Mouse (Mus musculus): ENCODE results near the gene Rbmxl1.
"Not testable (repeated sequence)": the region's sequence is repeated elsewhere in the genome, so short reads cannot be mapped to it uniquely, and the experiment has no call there.

Gene Rbmxl1

DNA sequence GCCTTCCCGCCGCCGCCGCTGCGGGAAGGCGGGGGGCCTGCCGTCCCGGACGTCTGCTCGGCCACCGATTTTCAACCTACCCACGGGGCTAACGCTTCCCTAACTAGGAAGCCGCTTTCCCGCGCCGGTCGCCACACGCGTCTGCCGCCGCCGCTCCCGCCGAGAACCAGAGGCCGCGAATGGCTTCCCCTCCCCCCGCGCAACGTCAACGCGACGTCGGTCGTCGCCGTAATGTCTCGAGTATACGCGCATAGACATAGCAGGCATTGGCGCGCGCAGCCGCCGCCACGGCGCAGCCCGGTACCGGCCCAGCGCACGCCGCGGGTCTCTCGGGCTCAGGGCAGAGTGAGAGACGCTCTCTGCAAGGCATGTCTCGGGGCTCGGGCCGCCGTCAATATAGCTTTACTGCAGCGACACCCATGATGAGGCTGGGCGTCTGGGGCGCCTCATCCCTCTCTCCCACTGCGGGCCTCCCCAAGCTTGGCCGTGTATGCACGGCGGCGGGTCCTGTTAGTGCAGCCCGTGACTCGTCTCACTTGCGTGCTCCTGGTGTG lies at the start of gene Rbmxl1:
Gene Rbmxl1, minus strand, starts transcription at position 180 of the 554 bp plus-strand sequence.
- in situ Hi-C loops (cut with MboI; ENCODE audit: unreplicated experiment in 2 of 2), result loop anchor here in 1 of 2 experiments (25.0 kb wide), 3 partner anchors 896 to 1129 kb away; partner anchors contain the start of genes Otud4 and Tmem184c

DNA sequence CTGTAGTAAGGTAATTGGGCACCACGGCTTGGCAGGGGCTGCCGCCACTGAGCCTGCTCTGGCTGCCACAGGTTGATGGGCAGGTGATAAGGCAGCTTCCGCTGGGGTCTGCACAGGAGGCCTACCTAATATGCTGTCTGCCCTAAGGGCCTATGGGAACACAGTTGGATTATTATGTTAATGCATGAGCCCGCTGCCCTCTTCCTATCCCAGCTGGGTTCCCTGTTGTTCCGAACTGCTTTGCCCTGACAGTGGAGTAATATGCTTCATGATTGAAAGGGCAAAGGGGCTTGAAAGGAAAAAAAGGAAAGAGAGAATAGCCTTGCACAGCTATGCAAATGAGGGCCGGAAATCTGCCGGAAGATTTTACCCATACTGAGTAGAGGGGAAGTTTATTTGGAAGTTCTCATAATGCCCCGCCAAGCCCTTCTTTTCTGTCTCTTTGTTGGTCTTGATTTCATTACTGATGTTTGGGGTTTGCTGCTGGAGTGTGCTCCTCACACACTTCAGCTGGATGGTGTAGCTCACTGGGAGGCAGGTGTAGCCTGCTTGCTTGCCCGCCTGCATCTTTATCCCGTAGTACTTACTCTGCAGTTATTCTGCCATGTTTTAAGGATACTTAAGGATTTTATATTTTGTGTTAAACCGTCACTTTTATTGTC lies 48.2 kb upstream of the Rbmxl1 start:
- in situ Hi-C loops (cut with MboI; ENCODE audit: unreplicated experiment in 2 of 2), result no loop called here

DNA sequence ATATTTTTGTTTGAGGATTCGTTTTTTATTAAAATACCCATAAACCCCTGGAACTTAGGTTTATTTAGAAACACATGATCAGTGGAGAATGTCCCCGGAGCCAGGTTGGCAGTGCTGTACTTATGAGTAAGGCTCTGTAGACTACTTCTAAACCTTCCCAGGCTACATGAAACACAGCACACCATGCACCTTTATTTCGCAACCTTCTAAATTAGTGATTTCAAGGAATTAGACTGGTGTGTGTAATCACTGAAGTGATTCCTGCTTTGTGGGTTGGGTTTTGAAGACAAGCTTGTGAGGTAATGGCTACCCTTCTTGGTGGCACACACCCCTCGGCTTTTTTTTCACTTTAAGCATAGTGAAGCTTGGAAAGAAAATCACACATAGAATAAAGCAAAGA lies 47.1 kb upstream of the Rbmxl1 start:
- in situ Hi-C loops (cut with MboI; ENCODE audit: unreplicated experiment in 2 of 2), result no loop called here

DNA sequence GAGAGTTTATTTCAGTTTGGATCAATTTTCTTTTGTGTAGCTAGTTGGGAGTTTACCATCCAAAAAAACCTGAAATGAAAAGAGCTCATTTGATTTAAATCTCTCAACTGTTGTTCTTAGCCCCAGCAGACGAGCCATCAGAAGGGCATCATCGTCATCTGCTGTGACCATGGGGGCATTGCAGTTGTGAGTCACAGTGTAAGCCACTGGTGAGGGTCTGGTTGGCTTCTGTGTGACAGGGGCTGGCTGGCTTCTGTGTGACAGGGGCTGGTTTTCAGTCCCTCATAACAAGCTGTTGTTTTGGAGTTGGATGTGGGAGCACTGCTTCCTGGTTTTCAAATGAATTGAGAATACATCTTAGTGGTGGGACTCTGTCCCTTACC lies 42.0 kb upstream of the Rbmxl1 start:
- in situ Hi-C loops (cut with MboI; ENCODE audit: unreplicated experiment in 2 of 2), result no loop called here

DNA sequence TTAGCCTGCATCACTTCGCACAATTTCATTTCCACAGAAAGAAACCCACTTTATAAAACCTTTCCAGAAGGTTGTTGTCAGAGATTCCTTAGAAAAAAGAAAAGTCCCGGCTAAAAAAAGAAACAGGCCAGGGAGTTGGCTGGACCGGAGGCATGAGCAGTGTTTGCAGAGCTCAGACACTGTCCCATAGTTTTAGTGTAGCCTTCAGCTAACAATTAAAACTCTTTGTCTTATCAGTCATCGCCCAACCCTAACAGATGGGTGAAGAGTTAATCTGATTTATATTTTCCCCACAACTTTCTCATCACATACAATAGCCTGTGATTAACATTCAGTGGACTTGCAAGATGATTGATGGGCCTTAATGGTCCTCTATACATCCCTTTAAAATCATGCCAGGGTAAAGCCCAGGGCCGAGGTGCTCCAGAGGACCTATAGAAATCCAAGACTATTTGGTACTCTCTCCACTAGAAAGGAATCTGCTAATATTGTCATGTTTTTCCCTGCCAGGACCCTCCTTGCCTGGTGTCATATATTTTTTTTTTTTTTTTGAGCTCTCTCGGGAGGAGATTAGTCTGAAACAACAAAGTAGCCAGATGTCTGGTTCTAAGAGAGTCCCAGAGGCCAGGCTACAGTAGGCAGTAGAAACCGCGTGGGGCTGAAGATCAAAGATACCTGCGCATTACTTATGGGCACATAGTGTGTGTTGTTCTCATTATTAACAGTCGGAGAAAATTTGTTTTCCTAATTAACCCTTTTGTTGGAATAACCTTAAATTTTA lies 41.5 kb upstream of the Rbmxl1 start:
- in situ Hi-C loops (cut with MboI; ENCODE audit: unreplicated experiment in 2 of 2), result no loop called here

DNA sequence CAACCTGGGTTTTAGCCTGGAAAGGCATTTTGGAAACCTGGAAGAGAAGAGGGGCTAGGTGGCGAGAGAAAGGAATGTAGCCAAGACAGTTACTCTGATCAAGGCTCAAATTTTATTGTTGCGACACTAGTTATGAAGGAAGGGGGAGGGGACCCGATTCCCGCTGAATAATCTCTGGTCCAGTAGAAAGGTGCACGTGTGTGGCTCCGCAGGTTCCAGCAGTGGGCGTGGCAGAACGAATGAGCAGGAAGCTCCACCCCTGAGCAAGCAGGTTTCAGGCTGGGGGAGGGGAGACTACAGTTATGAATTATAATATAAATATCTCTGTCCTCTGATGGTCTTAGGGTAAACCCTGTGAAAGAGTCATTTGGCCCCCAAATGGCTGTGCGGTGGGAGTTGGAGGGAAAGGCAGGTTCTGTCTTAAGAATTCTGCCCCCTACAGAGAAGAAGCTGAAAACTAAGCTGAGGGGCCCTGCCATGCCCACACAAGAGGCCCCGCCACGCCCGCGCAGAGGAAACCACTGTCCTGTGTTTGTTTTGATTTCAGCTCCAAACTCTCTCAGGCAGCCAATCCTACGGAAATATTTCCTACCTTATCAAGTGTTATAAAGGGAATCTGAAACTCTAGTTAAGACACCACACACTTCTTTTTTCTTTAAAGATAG lies 36.6 kb upstream of the Rbmxl1 start:
- in situ Hi-C loops (cut with MboI; ENCODE audit: unreplicated experiment in 2 of 2), result not testable (repeated sequence)

DNA sequence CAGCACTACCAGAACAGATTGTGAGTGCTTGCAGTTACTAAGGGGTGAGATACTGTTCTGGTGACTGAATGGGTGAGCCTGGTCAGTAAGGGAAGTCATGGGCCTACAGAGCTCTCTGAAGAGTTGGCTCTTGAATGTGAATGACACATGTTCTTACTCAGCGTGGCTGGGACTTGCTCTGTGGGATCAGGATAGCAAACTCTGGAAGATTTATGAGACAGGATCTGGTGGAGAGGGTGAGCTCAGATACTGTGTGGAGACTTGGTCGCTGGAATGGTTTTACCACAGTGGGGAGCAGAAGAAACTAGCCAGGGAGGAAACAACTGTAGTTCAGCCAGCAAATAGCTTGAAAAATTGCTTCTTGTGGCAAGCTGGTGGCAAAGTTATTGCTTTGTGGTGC lies 35.8 kb upstream of the Rbmxl1 start:
- in situ Hi-C loops (cut with MboI; ENCODE audit: unreplicated experiment in 2 of 2), result no loop called here

DNA sequence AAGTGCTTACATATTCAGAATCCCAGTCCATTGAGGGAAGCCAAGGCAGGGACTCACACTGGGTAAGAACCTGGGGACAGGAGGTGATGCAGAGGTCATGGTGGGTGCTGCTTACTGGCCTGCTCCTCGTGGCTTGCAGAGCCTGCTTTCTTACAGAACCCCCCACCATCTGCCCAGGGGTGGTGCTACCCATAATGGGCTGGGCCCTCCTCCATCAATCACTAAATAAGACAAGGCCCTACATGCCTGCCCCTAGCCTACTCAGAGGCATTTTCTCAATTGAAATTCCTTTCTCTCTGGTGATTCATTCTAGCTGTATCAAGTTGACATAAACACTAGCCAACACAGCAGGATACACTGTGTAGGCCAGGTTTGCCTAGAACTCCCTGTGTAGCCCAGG lies 34.9 kb upstream of the Rbmxl1 start:
- in situ Hi-C loops (cut with MboI; ENCODE audit: unreplicated experiment in 2 of 2), result no loop called here

DNA sequence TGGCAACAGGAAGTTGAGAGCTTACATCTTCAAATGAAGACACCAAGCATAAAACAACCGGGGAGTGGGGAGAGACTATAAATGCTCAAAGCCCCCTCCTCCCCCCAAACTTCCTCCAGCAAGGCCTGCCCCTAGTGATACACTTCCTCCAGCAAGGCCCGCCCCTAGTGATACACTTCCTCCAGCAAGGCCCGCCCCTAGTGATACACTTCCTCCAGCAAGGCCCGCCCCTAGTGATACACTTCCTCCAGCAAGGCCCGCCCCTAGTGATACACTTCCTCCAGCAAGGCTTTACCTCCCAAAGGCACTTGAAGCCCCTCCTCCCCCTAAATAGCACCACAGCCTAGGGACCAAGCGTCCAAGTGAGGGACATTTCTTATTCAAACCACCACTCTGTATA lies 34.0 kb upstream of the Rbmxl1 start:
- in situ Hi-C loops (cut with MboI; ENCODE audit: unreplicated experiment in 2 of 2), result not testable (repeated sequence)

DNA sequence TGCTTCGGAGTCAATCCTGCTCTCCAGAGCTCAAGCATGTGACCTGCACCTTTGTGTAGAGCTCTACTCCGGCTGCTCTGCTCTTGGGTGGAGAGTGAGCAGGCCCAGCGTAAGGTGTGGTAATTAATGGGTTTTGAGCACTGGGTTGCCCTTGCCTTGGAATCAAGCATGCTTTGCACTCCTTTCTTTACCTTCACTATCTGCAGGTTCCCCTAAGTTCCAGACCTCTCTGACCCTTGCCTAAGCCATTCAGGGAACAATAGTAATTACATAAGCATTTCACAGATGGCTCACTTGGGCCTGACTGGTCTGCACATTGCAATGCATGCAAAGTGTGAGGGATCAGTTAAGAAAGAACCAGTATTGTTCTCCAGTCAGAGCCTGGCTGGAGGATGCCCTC lies 29.1 kb upstream of the Rbmxl1 start:
- in situ Hi-C loops (cut with MboI; ENCODE audit: unreplicated experiment in 2 of 2), result no loop called here

DNA sequence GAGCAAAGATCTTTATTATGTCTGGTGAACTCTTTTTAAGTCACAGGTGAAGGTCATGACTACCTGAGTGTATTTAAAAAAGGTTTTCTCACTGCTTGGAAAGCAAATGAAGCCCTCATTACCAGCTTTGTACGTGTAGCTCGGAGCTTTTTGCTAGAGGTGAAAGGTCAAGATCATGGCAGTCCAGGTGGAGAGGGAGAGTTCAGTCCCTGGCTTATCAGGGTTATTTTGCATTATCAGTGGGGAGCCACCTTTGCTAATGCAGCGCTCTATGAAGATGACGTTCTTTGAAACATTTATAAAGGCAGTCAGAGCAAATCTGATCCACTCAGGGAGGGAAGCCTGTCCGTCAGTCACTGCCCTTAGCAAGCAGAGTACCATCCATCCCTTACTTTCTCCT lies 28.0 kb upstream of the Rbmxl1 start:
- in situ Hi-C loops (cut with MboI; ENCODE audit: unreplicated experiment in 2 of 2), result no loop called here

DNA sequence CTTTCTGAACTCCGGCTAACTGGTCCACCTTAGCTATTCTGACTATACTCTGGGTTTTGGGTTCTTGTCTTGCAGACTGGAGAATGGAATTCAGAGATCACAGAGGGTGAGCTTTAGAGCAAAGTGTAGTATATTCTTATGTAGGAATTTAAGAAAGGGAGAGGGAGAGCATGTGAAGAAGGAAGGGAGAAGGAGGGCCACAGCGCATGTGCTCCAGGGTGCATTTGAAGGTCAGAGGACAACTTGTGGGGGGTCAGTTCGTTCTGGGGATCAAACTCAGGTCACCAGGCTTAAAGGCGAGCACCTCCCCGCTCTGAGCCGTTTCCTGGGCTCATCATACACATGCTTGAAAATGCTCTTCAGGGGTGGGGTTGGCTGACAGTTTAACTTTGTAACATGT lies 25.3 kb upstream of the Rbmxl1 start:
- in situ Hi-C loops (cut with MboI; ENCODE audit: unreplicated experiment in 2 of 2), result no loop called here

DNA sequence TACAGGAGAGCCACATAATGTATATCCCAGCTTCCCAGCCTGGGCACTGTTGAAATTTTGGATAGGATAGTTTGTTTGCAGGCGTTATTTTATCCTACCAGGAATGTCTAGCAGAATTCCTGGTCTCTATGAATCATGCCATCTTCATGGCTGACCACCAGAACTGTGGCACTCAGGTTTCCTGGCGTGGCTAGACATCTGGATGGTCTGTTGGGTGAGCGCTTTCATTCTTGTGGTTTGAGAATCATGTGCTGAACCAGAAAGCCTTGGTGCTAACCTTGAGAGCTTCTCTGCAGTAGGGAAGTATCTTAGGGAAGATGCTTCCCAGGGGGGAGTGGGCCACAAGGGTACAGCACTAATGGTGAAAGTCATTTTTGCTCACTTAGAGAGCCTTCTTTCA lies 6.4 kb upstream of the Rbmxl1 start:
- in situ Hi-C loops (cut with MboI; ENCODE audit: unreplicated experiment in 2 of 2), result loop anchor here (10.0 to 25.0 kb wide), 4 partner anchors 300 to 1122 kb away; partner anchors contain the start of genes Otud4 (in 1 of the 2) and Tmem184c (in 1 of the 2)

DNA sequence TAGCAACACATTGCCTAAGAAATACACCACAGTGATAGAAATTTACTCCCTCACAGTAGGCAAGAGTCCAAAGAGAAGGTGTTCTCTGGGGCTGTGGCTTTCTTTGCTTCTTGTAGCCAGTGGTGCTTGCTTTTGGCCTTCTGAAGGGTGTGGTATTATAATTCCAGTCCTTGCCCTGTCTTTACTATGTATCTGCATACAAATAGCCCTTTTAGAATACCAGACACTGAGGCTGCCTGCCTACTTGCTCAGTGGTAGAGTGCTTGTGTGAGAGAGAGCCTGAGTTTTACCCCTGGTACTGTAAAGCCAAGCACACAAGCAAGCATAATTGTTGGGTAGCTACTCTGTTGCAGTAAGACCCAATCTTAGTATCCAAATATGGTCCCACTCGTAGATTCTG lies 6.0 kb upstream of the Rbmxl1 start:
- in situ Hi-C loops (cut with MboI; ENCODE audit: unreplicated experiment in 2 of 2), result loop anchor here (5.0 to 25.0 kb wide), 5 partner anchors 118 to 1123 kb away; partner anchors contain the start of genes Otud4 (in 1 of the 2) and Tmem184c (in 1 of the 2)

DNA sequence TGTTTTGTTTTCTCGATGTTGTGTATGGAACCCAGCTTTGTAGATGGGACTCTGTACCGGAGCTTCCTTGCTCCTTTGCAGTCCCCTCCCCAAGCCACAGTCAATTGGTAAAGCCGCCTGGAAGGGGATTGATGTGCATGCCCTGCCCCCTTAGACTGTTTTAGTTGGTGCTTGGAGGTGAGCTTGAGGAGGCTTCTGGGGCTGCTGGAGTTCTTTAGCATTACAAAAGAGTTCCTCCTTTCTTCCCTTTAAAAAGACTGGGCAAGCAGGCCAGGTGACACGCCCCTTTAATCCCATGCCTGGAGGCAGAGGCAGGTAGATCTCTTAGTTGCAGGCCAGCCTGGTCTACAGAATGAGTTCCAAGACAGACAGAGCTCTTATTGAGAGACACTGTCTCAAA lies 4.4 kb upstream of the Rbmxl1 start:
- in situ Hi-C loops (cut with MboI; ENCODE audit: unreplicated experiment in 2 of 2), result loop anchor here (5.0 to 25.0 kb wide), 5 partner anchors 119 to 1124 kb away; partner anchors contain the start of genes Otud4 (in 1 of the 2) and Tmem184c (in 1 of the 2)

DNA sequence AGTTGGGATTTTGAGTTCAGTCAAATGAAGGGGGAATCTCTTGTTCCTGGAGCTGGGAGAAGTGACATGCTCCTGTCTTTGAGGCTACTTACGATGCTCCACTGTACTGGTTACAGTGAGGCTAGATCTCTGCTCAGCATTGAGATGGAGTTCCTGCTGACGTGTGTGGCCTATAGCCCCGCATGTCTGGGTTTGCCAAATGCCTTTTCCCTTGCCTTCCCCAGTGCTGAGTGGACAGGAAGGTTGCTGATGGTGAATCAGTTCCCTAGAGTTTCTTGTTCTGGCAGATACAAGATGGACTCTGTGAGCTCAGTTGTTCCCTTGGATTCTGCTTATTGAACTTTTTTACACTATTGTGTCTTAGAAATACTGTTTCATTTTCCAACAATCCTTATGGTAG lies 2.2 kb upstream of the Rbmxl1 start:
- in situ Hi-C loops (cut with MboI; ENCODE audit: unreplicated experiment in 2 of 2), result loop anchor here (5.0 to 25.0 kb wide), 5 partner anchors 121 to 1126 kb away; partner anchors contain the start of genes Otud4 (in 1 of the 2) and Tmem184c (in 1 of the 2)

DNA sequence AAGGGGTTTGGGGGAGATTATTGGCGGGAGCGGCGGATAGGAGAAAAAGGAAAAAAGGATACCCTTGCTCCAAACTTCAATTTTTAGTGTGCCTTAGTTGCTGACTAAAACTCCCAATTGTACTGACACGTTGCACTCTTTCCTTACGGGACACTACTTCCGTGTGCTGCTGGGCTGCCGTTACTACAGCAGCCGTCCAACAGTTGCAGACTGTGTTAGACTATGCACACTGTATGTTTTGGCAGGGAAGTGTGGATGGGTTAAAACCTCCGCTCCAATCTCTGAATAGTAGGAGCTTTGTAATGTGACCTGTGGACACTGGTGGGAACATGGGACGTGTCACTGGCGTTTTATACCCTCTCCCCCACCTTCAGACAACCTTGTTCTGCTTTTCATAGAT lies 1.4 kb upstream of the Rbmxl1 start:
- in situ Hi-C loops (cut with MboI; ENCODE audit: unreplicated experiment in 2 of 2), result loop anchor here (5.0 to 25.0 kb wide), 5 partner anchors 122 to 1127 kb away; partner anchors contain the start of genes Otud4 (in 1 of the 2) and Tmem184c (in 1 of the 2)

DNA sequence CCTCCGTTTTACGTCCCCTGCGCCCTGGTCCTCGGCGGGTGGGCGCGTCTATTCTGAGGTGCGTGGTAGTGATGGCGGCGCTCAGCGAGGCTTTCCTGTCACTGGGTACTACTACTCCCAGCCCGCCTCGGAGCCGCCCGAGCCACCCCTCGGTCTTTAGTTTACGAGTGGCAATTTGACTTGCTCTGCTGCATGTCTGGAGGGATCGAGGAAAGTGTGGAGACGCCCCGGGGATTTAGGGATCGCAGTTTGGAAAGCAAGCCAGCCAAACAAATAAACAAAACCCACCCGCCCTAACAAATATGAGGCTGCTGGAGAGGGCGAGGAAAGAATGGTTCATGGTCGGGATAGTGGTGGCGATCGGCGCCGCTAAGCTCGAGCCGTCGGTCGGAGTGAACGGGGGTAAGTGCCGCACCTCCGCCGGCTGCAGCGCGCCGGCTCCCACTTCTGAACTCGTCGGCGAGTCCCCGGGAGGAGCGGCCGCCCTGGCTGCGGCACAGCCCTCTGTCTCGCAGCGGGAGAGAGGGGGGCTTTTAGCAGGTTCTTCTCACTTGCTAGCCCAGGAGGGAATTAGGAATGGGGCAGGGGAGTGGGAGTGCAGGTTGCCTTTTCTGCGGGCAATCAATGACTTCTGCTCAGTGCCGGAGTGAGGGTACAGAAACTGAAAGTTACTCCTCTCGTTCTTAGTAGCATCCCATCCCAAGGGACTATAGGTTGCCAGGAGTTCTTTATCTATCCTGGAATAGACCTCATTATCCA lies 754 bp upstream of the Rbmxl1 start, which contains the start of gene Slc10a7:
Gene Slc10a7, plus strand, starts transcription at position 74 of the 759 bp plus-strand sequence.
- in situ Hi-C loops (cut with MboI; ENCODE audit: unreplicated experiment in 2 of 2), result loop anchor here (5.0 to 25.0 kb wide), 5 partner anchors 123 to 1128 kb away; partner anchors contain the start of genes Otud4 (in 1 of the 2) and Tmem184c (in 1 of the 2)

DNA sequence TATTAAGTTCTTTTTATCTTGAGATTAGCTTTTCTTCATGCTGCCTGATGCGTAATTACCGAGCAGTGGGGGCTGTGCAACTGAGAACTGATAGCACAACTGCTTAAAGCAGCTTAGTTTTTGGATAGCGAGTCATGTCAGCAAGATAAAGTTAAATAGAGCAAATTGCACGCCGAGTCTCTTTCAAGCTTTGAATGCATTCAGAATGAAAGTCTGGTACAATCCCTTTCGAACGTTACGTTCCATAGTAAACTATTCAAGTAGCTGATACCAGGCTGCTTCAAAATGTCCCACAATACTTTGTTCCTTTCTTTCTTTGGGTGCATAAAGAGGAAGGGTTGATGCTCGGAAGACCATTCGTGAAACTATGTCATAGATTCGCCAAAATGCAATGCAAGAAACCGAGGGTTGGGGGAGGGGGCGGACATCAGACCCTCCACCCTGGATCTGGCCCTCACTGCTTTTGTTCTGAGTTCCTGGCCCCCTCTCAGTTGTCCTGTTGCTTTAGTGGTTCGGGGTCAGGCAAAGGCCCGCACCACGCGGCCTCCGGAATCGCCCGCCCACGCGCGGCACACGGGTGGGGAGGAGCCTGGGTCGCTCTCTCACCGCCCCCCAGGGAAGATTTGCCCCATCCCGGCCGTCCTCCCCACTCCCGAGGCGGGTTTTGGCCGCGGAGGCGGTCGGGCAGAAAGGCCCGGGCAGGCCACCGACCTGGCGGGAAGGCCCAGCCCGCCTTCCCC lies 549 bp downstream of the Rbmxl1 start:
- in situ Hi-C loops (cut with MboI; ENCODE audit: unreplicated experiment in 2 of 2), result loop anchor here in 1 of 2 experiments (25.0 kb wide), 3 partner anchors 896 to 1129 kb away; partner anchors contain the start of genes Otud4 and Tmem184c

Measured in v-Abl transformed pro-B cells (cell line).